In the genomic region with DNA sequence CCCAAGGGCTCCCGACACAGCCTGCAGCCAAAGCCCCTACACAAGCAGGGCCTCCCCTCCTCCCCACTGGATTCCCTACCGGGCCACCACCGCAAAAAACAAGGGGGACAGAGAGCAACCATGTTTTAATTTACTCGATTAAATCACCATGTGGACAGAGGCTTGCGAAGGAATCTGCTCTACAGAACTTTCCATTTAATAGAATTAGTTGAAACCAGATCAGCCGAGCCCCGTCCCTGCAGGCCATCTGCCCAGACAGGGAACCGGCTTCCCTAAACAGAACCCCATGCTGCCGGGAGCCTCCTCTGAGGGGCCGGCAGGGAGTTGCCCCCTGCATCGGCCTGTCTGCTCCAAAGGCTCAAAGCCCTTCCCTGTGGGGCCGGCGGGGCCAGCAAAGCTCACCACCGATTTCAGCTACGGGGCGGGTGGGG, we compare ENCODE assay signal across 12 mouse cellular contexts.
DNase-seq lines count a peak whose midpoint lies in the region; ATAC-seq and TF ChIP-seq lines count a peak whose summit lies in the region.
"Had no signal": no experiment of that assay in that cellular context is flagged by ENCODE, and none has a peak within 500 bp of the region (broad histone marks: within the 10 kb centered on the region; RNA-seq: fewer than 3 reads in every experiment).

No protein-coding gene starts in this region.

- peaks cover 35% of the 10 kb centered on the region for H3K27me3 ChIP-seq in heart, postnatal 0 days (ENCODE audit: control insufficient read depth, insufficient read depth, low read length)
- H3K27me3 ChIP-seq in forebrain, embryonic 13.5 days: peaks cover 100% of the 10 kb centered on the region
- H3K27me3 ChIP-seq in limb, embryonic 14.5 days (ENCODE audit: control insufficient read depth, insufficient read depth, low read length): peaks cover 9% of the 10 kb centered on the region
- H3K27me3 ChIP-seq in cerebellum, adult 2 months (ENCODE audit: control insufficient read depth, insufficient read depth, low read length): peaks cover 3% of the 10 kb centered on the region; the same call in 1 of the 2 replicates

- H3K4me1 ChIP-seq in heart, postnatal 0 days (ENCODE audit: control insufficient read depth, insufficient read depth): no peaks in the 10 kb centered on the region
- H3K4me1 ChIP-seq in forebrain, embryonic 13.5 days: peaks cover 24% of the 10 kb centered on the region
- H3K4me1 ChIP-seq in limb, embryonic 14.5 days (ENCODE audit: control insufficient read depth, insufficient read depth, low read length): peaks cover 19% of the 10 kb centered on the region
- H3K4me1 ChIP-seq in cerebellum, adult 2 months (ENCODE audit: control insufficient read depth, insufficient read depth, low read length): no peaks in the 10 kb centered on the region

- H3K27ac ChIP-seq in heart, postnatal 0 days (ENCODE audit: low read depth): no peak overlapping the region
- H3K27ac ChIP-seq in forebrain, embryonic 13.5 days: no peak overlapping the region
- no peak overlapping the region for H3K27ac ChIP-seq in limb, embryonic 14.5 days (replicated peaks; ENCODE audit: low read depth, low read length)
- no peak overlapping the region for H3K27ac ChIP-seq in cerebellum, adult 2 months (ENCODE audit: insufficient read depth, low read length)

- H3K36me3 ChIP-seq in heart, postnatal 0 days (replicated peaks; ENCODE audit: control insufficient read depth, insufficient read depth, low read length): no peaks in the 10 kb centered on the region
- H3K36me3 ChIP-seq in forebrain, embryonic 13.5 days (ENCODE audit: poor library complexity, severe bottlenecking): no peaks in the 10 kb centered on the region
- no peaks in the 10 kb centered on the region for H3K36me3 ChIP-seq in limb, embryonic 14.5 days (ENCODE audit: control insufficient read depth, insufficient read depth, low read length)
- H3K36me3 ChIP-seq: G1E had no signal

- TF ChIP-seq EP300 in heart, postnatal 0 days (IDR thresholded peaks at IDR 0.05; ENCODE audit: low read depth): no peak

- no peak overlapping the region for H3K4me3 ChIP-seq in heart, postnatal 0 days (ENCODE audit: low read depth, low read length)
- no peak overlapping the region for H3K4me3 ChIP-seq in forebrain, embryonic 13.5 days
- peak overlapping the region; percentile 22; the same call in 1 of the 2 replicates for H3K4me3 ChIP-seq in limb, embryonic 14.5 days (replicated peaks; ENCODE audit: low read length)
- H3K4me3 ChIP-seq in cerebellum, adult 2 months (replicated peaks; ENCODE audit: insufficient read depth, low read depth, low read length): no peak overlapping the region

- ATAC-seq in heart, postnatal 0 days (ENCODE audit: insufficient read depth, low read depth): no peak
- no peak for ATAC-seq in forebrain, embryonic 13.5 days
- no peak for ATAC-seq in limb, embryonic 14.5 days (ENCODE audit: low FRiP score, low read depth)

- 2% methylated on average over 16 of the region's 16 CpGs for WGBS in heart, postnatal 0 days
- 1% methylated on average over 16 of the region's 16 CpGs for WGBS in forebrain, embryonic 13.5 days
- WGBS in limb, embryonic 14.5 days: 2% methylated on average over 14 of the region's 16 CpGs
- 5% methylated on average over 16 of the region's 16 CpGs for WGBS in cerebellum, adult 2 months

- no peaks in the 10 kb centered on the region for H3K9me3 ChIP-seq in heart, postnatal 0 days (replicated peaks; ENCODE audit: control insufficient read depth, low read length)
- no peaks in the 10 kb centered on the region for H3K9me3 ChIP-seq in forebrain, embryonic 13.5 days (replicated peaks)
- H3K9me3 ChIP-seq in limb, embryonic 14.5 days (ENCODE audit: control insufficient read depth, low read length): no peaks in the 10 kb centered on the region

- TF ChIP-seq POLR2A in limb, embryonic 14.5 days (IDR thresholded peaks at IDR 0.05; ENCODE audit: borderline replicate concordance, extremely low read depth, insufficient read depth, insufficient read length): no peak
- TF ChIP-seq POLR2A in cerebellum, adult 2 months (IDR thresholded peaks at IDR 0.05; ENCODE audit: borderline replicate concordance, insufficient read depth, low read length): no peak

- DNase-seq in heart, postnatal 0 days (ENCODE audit: low spot score): no peak
- no peak for DNase-seq in heart, postnatal 36 days
- DNase-seq in embryo, embryonic 10.5 days (ENCODE audit: low spot score): peak; percentile 64
- DNase-seq in limb, embryonic 14.5 days (ENCODE audit: low spot score): peak; percentile 21
- no peak for DNase-seq in cerebellum, adult 2 months
- no peak for DNase-seq in layer of hippocampus, adult 9-11 months
- DNase-seq in cerebellum, adult 11-12 months: no peak
- DNase-seq: adrenal gland, postnatal 36 days; kidney, adult 2 months; thymus, adult 18-20 months had no signal

- H3K9ac ChIP-seq in heart, postnatal 0 days (replicated peaks; ENCODE audit: low read depth, low read length): no peak overlapping the region
- no peak overlapping the region for H3K9ac ChIP-seq in forebrain, embryonic 13.5 days
- H3K9ac ChIP-seq in limb, embryonic 14.5 days (ENCODE audit: low read depth, low read length, severe bottlenecking): no peak overlapping the region

- TF ChIP-seq CTCF in heart, postnatal 0 days (IDR thresholded peaks at IDR 0.05; ENCODE audit: low read depth): no peak
- TF ChIP-seq CTCF in cerebellum, adult 2 months (IDR thresholded peaks at IDR 0.05; ENCODE audit: borderline replicate concordance, insufficient read depth, low read depth, low read length): no peak

- peak overlapping the region; percentile 33; the same call in 1 of the 2 replicates for H3K4me2 ChIP-seq in heart, postnatal 0 days (ENCODE audit: low read depth, low read length)
- peak overlapping the region; percentile 25; the same call in 1 of the 2 replicates for H3K4me2 ChIP-seq in forebrain, embryonic 13.5 days
- H3K4me2 ChIP-seq in limb, embryonic 14.5 days (replicated peaks; ENCODE audit: low read depth, low read length, severe bottlenecking): peak overlapping the region; percentile 45

- intact Hi-C loops in heart, postnatal 36 days (cut with DNase I): no loop called here

Comparison
In these comparisons a context has a peak if more than half of its experiments do, and no peak if none do; other contexts are left out.
1. DNase-seq: peak in embryo, embryonic 10.5 days (single experiment) and limb, embryonic 14.5 days (single experiment); none in heart, postnatal 0 days (single experiment), heart, postnatal 36 days (0 of 2), cerebellum, adult 2 months (0 of 2), layer of hippocampus, adult 9-11 months (single experiment) and cerebellum, adult 11-12 months (single experiment).
2. Peak in every context shown above with its lines, with median percentiles within 50 percentile points of each other: H3K4me2 ChIP-seq.